Mouse (Mus musculus) heart, embryonic 16.5 days (tissue): ENCODE data around the gene Upk1a. TPM values are rescaled to one million over a fixed set of nuclear protein-coding genes. Genes with fewer than 3 reads are reported as not detected.

Experiments
- ATAC-seq: fragments of 200-750 bp; cut with Nextera tagmentation; replicated peaks from 2 replicates; pipeline ENCODE4 v1.8.0; 2017; ENCODE audit warnings: moderate number of reproducible peaks; ENCODE audit not compliant: insufficient read depth, low FRiP score; ENCODE audit errors: extremely low read depth
- H3K27ac ChIP-seq: fragments of 300-500 bp; sonication (generic); 2 replicates; pipeline ENCODE4 v1.5.1; 2014; ENCODE audit warnings: mild to moderate bottlenecking, low read length, control low read depth, moderate library complexity
- H3K27me3 ChIP-seq: fragments of 300-500 bp; sonication (generic); 2 replicates; pipeline ENCODE4 v1.6.1; 2014; ENCODE audit warnings: low read length, mixed read lengths; ENCODE audit not compliant: control insufficient read depth, insufficient read depth
- H3K36me3 ChIP-seq: fragments of 300-500 bp; sonication (generic); 2 replicates; pipeline ENCODE4 v1.6.1; 2014; ENCODE audit not compliant: control insufficient read depth, insufficient read depth
- H3K4me1 ChIP-seq: fragments of 300-500 bp; sonication (generic); 2 replicates; pipeline ENCODE4 v1.6.1; 2014; ENCODE audit warnings: low read length, mixed read lengths; ENCODE audit not compliant: control insufficient read depth, insufficient read depth
- H3K4me2 ChIP-seq: fragments of 300-500 bp; sonication (generic); 2 replicates; pipeline ENCODE4 v1.6.1; 2014; ENCODE audit warnings: low read depth, mild to moderate bottlenecking, control low read depth, low read length
- H3K4me3 ChIP-seq: fragments of 300-500 bp; sonication (generic); 2 replicates; pipeline ENCODE4 v1.5.1; 2014; ENCODE audit warnings: mild to moderate bottlenecking, control low read depth, low read length
- H3K9ac ChIP-seq: fragments of 300-500 bp; sonication (generic); 2 replicates; pipeline ENCODE4 v1.6.1; 2014; ENCODE audit warnings: low read length, control low read depth
- H3K9me3 ChIP-seq: fragments of 300-500 bp; sonication (generic); replicated peaks from 2 replicates; pipeline ENCODE4 v1.6.1; 2016; ENCODE audit warnings: low read length; ENCODE audit not compliant: control insufficient read depth
- WGBS: fragments of 180-500 bp; shearing (Covaris S2); extraction: QIAGEN DNeasy Blood & Tissue Kit; methylation state at CpG from one replicate; pipeline ENCODE4 v1.1.7; 2014; 5-methylcytosine and 5-hydroxymethylcytosine counted together
- polyA plus RNA-seq: library from polyadenylated mRNA; unstranded; fragments of >200 nt; fragmentation: Nextera tagmentation; extraction: Ambion mirVana; gene quantifications from 2 replicates; pipeline ENCODE4 v1.2.1, GENCODE M21; 2015

Gene Upk1a
- 0.47 and 0.49 TPM in 2 replicates for polyA plus RNA-seq

GRCm38 (mm10) chr7:30612654-30613402 is at the start of gene Upk1a:
Upk1a (minus strand) TSS chr7:30612847.
- Histone ChIP-seq H3K27me3 (no peaks in the 10 kb centered on the region), H3K27ac (no peak within 1 kb of the TSS), H3K4me3 (no peak within 1 kb of the TSS), H3K4me1 (peaks cover 11% of the 10 kb centered on the region), H3K4me2 (no peak within 1 kb of the TSS), H3K9me3 (no peaks in the 10 kb centered on the region), H3K36me3 (peaks cover 24% of the 10 kb centered on the region), H3K9ac (no peak within 1 kb of the TSS)
- ATAC-seq = no peak
- 74% methylated on average over 8 of the region's 8 CpGs for WGBS

- H3K36me3 ChIP-seq = peaks cover 34% of the 10 kb centered on the region
- no peaks in the 10 kb centered on the region for H3K27me3 ChIP-seq
- no peaks in the 10 kb centered on the region for H3K9me3 ChIP-seq
- ATAC-seq = peak; percentile 100
- peaks cover 9% of the 10 kb centered on the region for H3K4me1 ChIP-seq
- peak within 1 kb of the TSS; percentile 88 for H3K4me3 ChIP-seq
- H3K4me2 ChIP-seq = peak within 1 kb of the TSS; percentile 94
- peak within 1 kb of the TSS; percentile 92 for H3K9ac ChIP-seq
- WGBS = 1% methylated on average over 59 of the region's 59 CpGs
- H3K27ac ChIP-seq = peak within 1 kb of the TSS; percentile 69
Measured at GRCm38 (mm10) chr7:30649591-30650540, 37.2 kb upstream of the Upk1a start, which contains the start of gene Rbm42. Rbm42 (minus strand) TSS chr7:30650317.

GRCm38 (mm10) chr7:30639083-30639482 is 26.4 kb upstream of the Upk1a start:
- H3K9me3 ChIP-seq = no peaks in the 10 kb centered on the region

GRCm38 (mm10) chr7:30636395-30636794 is 23.7 kb upstream of the Upk1a start:
- peaks cover 6% of the 10 kb centered on the region; the same call in 1 of the 2 replicates for H3K4me1 ChIP-seq
- peaks cover 12% of the 10 kb centered on the region for H3K36me3 ChIP-seq
- H3K9me3 ChIP-seq = no peaks in the 10 kb centered on the region
- no peak overlapping the region; the same call in 1 of the 2 replicates for H3K4me2 ChIP-seq
- H3K27ac ChIP-seq = no peak overlapping the region
- peaks cover 43% of the 10 kb centered on the region for H3K27me3 ChIP-seq
- no peak for ATAC-seq
- H3K9ac ChIP-seq = no peak overlapping the region
- 20% methylated on average over 11 of the region's 11 CpGs for WGBS
- no peak overlapping the region for H3K4me3 ChIP-seq

More at GRCm38 (mm10) chr7:30639083-30639482, 26.4 kb upstream of the Upk1a start:
- H3K27ac ChIP-seq = no peak overlapping the region
- H3K4me2 ChIP-seq = no peak overlapping the region
- H3K27me3 ChIP-seq = peaks cover 21% of the 10 kb centered on the region
- WGBS = 13% methylated on average over 4 of the region's 4 CpGs
- H3K9ac ChIP-seq = no peak overlapping the region
- H3K36me3 ChIP-seq = peaks cover 31% of the 10 kb centered on the region
- ATAC-seq = no peak
- H3K4me1 ChIP-seq = peaks cover 6% of the 10 kb centered on the region; the same call in 1 of the 2 replicates
- no peak overlapping the region for H3K4me3 ChIP-seq

- no peak for ATAC-seq
- no peak within 1 kb of the TSS; the same call in 1 of the 2 replicates for H3K4me3 ChIP-seq
- H3K27me3 ChIP-seq = peaks cover 45% of the 10 kb centered on the region
- H3K9ac ChIP-seq = no peak within 1 kb of the TSS
- WGBS = 5% methylated on average over 5 of the region's 5 CpGs
- peaks cover 7% of the 10 kb centered on the region for H3K36me3 ChIP-seq
- H3K4me1 ChIP-seq = peaks cover 6% of the 10 kb centered on the region; the same call in 1 of the 2 replicates
- peak within 1 kb of the TSS; percentile 5; the same call in 1 of the 2 replicates for H3K4me2 ChIP-seq
- no peaks in the 10 kb centered on the region for H3K9me3 ChIP-seq
- no peak within 1 kb of the TSS for H3K27ac ChIP-seq
Measured at GRCm38 (mm10) chr7:30635752-30636151, 23.1 kb upstream of the Upk1a start, which contains the start of gene Etv2. Etv2 (minus strand) TSS chr7:30635852.

- Histone ChIP-seq H3K27ac (no peak overlapping the region), H3K4me3 (no peak overlapping the region; the same call in 1 of the 2 replicates), H3K36me3 (no peaks in the 10 kb centered on the region), H3K4me1 (peaks cover 5% of the 10 kb centered on the region; the same call in 1 of the 2 replicates), H3K9ac (no peak overlapping the region), H3K4me2 (0 out of 2 replicates have a peak overlapping the region, but pooled peaks have one; percentile 5), H3K27me3 (peaks cover 47% of the 10 kb centered on the region), H3K9me3 (no peaks in the 10 kb centered on the region)
- WGBS = 2% methylated on average over 20 of the region's 20 CpGs
- ATAC-seq = peak; percentile 37; the same call in 1 of the 2 replicates
Measured at GRCm38 (mm10) chr7:30634621-30635020, 22.0 kb upstream of the Upk1a start.

GRCm38 (mm10) chr7:30633762-30634412 is 21.2 kb upstream of the Upk1a start:
- H3K27me3 ChIP-seq = peaks cover 47% of the 10 kb centered on the region
- H3K4me2 ChIP-seq = no peak overlapping the region

GRCm38 (mm10) chr7:30629013-30629412 is 16.4 kb upstream of the Upk1a start:
- Histone ChIP-seq H3K27me3 (peaks cover 27% of the 10 kb centered on the region), H3K27ac (no peak overlapping the region), H3K4me3 (no peak overlapping the region), H3K4me2 (no peak overlapping the region), H3K4me1 (peaks cover 11% of the 10 kb centered on the region), H3K9ac (no peak overlapping the region), H3K36me3 (peaks cover 4% of the 10 kb centered on the region), H3K9me3 (no peaks in the 10 kb centered on the region)
- no peak for ATAC-seq

More at GRCm38 (mm10) chr7:30633762-30634412, 21.2 kb upstream of the Upk1a start:
- ATAC-seq = no peak
- no peaks in the 10 kb centered on the region for H3K9me3 ChIP-seq
- H3K4me3 ChIP-seq = peak overlapping the region; percentile 1; the same call in 1 of the 2 replicates
- H3K9ac ChIP-seq = no peak overlapping the region
- no peak overlapping the region for H3K27ac ChIP-seq
- H3K4me1 ChIP-seq = no peaks in the 10 kb centered on the region; the same call in 1 of the 2 replicates
- WGBS = 8% methylated on average over 27 of the region's 27 CpGs
- no peaks in the 10 kb centered on the region for H3K36me3 ChIP-seq
